Mouse (Mus musculus): ENCODE measurements around the gene Olfr692. TPM values are rescaled to one million over a fixed set of nuclear protein-coding genes. Genes with fewer than 3 reads are reported as not detected.
A peak's percentile ranks its signal among the peaks of the same experiment; 100 is the strongest.
"Not testable (repeated sequence)": the region's sequence is repeated elsewhere in the genome, so short reads cannot be mapped to it uniquely, and the experiment has no call there.

The Olfr692 gene
- polyA plus RNA-seq (2015; fragmentation: Nextera tagmentation; extraction: Ambion mirVana): not detected in 2 replicates

DNA sequence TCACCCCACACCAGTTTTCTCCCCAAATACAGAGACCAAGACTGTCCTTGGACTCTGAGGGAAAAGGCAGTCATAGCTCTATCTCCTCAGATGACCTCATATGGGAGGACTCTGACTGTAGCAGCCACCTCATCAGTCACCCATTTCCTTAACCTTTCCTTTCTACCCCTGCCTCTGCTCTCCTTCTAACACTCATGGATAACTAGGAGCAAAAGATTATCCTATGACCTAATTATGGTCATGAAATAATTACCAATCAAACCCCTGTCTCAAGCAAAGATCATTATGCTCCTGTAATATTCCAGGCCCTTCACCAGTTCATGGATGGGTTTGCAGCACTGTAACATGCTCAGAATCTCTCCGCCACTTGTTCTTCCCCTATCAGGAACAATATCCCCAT, at the start of gene Olfr692:
Gene Olfr692, plus strand, starts transcription at position 301 of the 400 bp plus-strand sequence.
- no peaks in the 10 kb centered on the region for H3K9me3 ChIP-seq
- 100% methylated on average over 1 of the region's 1 CpGs for WGBS
- peaks cover 19% of the 10 kb centered on the region for H3K36me3 ChIP-seq
- no peak for ATAC-seq
- no peaks in the 10 kb centered on the region for H3K4me1 ChIP-seq (replicated peaks)
- no peaks in the 10 kb centered on the region for H3K27me3 ChIP-seq
- H3K9ac ChIP-seq (replicated peaks): no peak within 1 kb of the TSS
- H3K4me3 ChIP-seq (replicated peaks): no peak within 1 kb of the TSS
- H3K27ac ChIP-seq: no peak within 1 kb of the TSS
- H3K4me2 ChIP-seq (replicated peaks): no peak within 1 kb of the TSS

DNA sequence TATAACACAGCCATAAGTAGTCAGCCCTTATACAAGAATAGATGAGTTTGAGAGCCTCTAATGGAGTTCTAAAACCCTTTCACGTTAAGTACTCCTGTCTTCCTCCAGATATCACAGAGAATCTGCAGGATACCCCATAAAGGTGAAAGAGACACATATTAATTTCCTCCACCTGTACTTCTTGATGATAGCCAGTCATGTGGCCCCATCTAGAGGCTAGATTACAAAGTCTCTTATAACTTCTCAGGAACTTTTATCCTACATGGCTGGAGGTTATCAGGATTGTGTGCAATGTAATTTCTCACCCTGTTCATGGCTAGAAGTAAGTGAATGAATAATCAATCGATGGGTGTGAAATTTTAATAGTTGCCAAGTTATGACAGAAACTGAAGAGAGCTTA, 42.7 kb upstream of the Olfr692 start:
- Histone ChIP-seq H3K27me3 (no peaks in the 10 kb centered on the region), H3K4me3 (replicated peaks) (no peak overlapping the region), H3K4me2 (replicated peaks) (no peak overlapping the region), H3K36me3 (no peaks in the 10 kb centered on the region), H3K9me3 (no peaks in the 10 kb centered on the region), H3K4me1 (replicated peaks) (no peaks in the 10 kb centered on the region), H3K9ac (replicated peaks) (no peak overlapping the region), H3K27ac (no peak overlapping the region)
- no peak for ATAC-seq
- WGBS: 78% methylated on average over 2 of the region's 2 CpGs

DNA sequence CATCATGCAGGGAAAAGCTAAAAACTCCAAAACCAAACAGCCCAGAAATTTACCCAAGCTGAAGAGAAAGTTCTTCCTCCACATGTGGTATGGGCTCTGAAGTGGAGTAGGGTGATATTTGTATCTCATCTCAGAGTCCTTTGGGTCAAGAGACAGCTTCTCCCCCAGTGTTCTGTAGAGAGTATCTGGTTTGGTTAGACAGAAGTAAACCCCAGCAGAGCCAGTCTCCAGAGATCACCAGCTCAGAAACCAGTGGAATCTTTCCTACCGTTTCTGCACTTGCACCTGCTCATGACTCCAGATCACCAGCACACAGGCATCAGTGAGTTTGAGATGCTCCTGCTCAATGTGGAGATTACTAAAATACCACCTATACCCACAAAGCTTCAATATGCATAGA, 34.0 kb upstream of the Olfr692 start, which contains the start of gene Olfr690:
Gene Olfr690, minus strand, starts transcription at position 101 of the 400 bp plus-strand sequence.
- Histone ChIP-seq H3K9ac (replicated peaks) (no peak within 1 kb of the TSS), H3K4me3 (replicated peaks) (no peak within 1 kb of the TSS), H3K27me3 (no peaks in the 10 kb centered on the region), H3K4me2 (replicated peaks) (no peak within 1 kb of the TSS), H3K9me3 (no peaks in the 10 kb centered on the region), H3K4me1 (replicated peaks) (no peaks in the 10 kb centered on the region), H3K27ac (no peak within 1 kb of the TSS), H3K36me3 (no peaks in the 10 kb centered on the region)
- WGBS: 86% methylated on average over 1 of the region's 1 CpGs
- ATAC-seq: no peak

DNA sequence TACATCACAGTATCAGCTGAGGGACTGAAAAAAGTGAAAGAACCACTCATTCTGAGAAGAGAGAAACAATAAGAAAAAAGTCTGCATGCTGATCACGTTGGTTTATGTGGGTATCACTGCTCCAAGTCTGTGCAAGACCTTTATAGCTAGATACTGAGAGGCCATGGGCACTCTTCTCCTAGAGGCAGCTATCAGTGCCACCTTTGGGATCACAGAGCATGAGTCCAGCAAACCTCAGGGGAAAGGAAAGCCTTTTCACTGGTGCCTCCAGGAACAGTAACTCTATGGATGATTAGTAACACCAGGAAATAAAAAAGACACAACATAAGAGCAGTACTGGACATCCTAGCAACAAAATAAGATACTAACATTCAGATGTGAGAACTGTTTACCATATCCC, 25.9 kb upstream of the Olfr692 start, which contains the start of gene Olfr691:
Gene Olfr691, minus strand, starts transcription at position 101 of the 400 bp plus-strand sequence.
- Histone ChIP-seq H3K4me1 (replicated peaks) (no peaks in the 10 kb centered on the region), H3K27me3 (no peaks in the 10 kb centered on the region), H3K4me2 (replicated peaks) (no peak within 1 kb of the TSS), H3K36me3 (no peaks in the 10 kb centered on the region), H3K4me3 (replicated peaks) (no peak within 1 kb of the TSS), H3K9me3 (no peaks in the 10 kb centered on the region), H3K27ac (no peak within 1 kb of the TSS), H3K9ac (replicated peaks) (no peak within 1 kb of the TSS)
- WGBS: 54% methylated on average over 1 of the region's 1 CpGs
- ATAC-seq: no peak

DNA sequence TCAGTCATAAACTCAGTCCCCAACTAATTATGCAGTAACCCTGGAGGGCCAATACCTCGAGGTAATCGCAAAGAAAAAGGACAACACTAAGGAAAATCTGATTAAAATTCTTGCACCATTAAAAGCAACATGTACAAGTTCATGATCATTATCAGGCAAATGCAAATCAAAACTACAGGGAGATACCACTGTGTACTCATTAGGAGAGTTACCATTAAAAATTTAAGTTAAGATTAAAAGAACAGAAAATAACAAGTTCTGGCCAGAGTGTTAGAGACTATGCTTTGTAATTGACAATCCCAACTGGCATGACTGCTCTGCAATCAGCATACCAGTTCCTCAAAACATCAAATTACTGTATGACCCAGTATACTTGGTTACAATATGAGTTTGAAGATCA, 25.3 kb upstream of the Olfr692 start:
- H3K4me3 ChIP-seq (replicated peaks): no peak overlapping the region
- no peak for ATAC-seq
- WGBS: 70% methylated on average over 2 of the region's 2 CpGs
- no peaks in the 10 kb centered on the region for H3K4me1 ChIP-seq (replicated peaks)
- no peaks in the 10 kb centered on the region for H3K9me3 ChIP-seq
- H3K27ac ChIP-seq: no peak overlapping the region
- no peaks in the 10 kb centered on the region for H3K27me3 ChIP-seq
- H3K36me3 ChIP-seq: no peaks in the 10 kb centered on the region
- H3K9ac ChIP-seq (replicated peaks): no peak overlapping the region
- no peak overlapping the region for H3K4me2 ChIP-seq (replicated peaks)

DNA sequence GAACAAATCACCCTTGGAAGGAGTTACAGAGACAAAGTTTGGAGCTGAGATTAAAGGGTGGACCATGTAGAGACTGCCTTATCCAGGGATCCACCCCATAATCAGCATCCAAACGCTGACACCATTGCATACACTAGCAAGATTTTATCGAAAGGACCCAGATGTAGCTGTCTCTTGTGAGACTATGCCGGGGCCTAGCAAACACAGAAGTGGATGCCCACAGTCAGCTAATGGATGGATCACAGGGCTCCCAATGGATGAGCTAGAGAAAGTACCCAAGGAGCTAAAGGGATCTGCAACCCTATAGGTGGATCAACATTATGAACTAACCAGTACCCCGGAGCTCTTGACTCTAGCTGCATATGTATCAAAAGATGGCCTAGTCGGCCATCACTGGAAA, 12.0 kb upstream of the Olfr692 start:
- not testable (repeated sequence) for H3K4me2 ChIP-seq (replicated peaks); H3K27me3 ChIP-seq; H3K36me3 ChIP-seq; H3K27ac ChIP-seq; H3K4me1 ChIP-seq (replicated peaks); H3K9me3 ChIP-seq; H3K4me3 ChIP-seq (replicated peaks); H3K9ac ChIP-seq (replicated peaks)
- ATAC-seq: 0 out of 2 replicates have a peak, but pooled peaks have one; percentile 43
- no CpG with 5 or more reads among the region's 5 CpGs for WGBS

DNA sequence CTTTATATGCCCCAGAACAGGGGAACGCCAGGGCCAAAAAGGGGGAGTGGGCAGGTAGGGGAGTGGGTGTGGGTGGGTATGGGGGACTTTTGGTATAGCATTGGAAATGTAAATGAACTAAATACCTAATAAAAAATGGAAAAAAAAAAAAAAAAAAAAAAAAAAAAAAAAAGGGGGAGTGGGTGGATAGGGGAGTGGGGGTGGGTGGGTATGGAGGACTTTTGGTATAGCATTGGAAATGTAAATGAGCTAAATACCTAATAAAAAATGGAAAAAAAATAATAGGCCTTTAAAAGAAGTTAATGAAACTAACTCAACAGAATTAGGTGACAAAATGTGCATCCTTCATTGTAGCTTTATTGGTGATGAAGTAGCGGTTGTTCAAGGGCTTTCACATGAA, 11.5 kb upstream of the Olfr692 start:
- not testable (repeated sequence) for H3K36me3 ChIP-seq; H3K27me3 ChIP-seq; H3K9ac ChIP-seq (replicated peaks); H3K9me3 ChIP-seq; H3K4me1 ChIP-seq (replicated peaks); H3K4me2 ChIP-seq (replicated peaks); H3K4me3 ChIP-seq (replicated peaks); H3K27ac ChIP-seq
- peak; percentile 88 for ATAC-seq
- 97% methylated on average over 1 of the region's 2 CpGs for WGBS

DNA sequence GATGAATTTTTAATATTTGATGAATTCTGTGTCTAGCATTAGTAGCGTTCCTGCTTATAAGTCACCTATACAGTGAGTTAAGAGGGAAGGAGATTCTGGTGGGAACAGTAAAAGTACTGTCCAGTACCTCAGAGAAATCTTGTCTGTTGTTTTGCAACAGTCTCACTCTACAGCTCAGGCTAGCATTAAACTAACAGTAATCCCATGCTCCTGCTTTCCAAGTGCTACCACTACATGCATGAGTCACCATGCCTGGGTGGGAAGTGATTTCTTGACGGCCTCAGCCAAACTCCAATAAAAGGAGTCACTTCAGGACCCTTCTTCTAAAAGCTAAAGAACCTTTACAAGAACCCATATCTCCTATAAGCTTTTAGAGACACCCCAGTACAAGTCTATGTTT, 6.3 kb upstream of the Olfr692 start:
- Histone ChIP-seq H3K4me1 (replicated peaks) (no peaks in the 10 kb centered on the region), H3K9me3 (no peaks in the 10 kb centered on the region), H3K27ac (no peak overlapping the region), H3K4me2 (replicated peaks) (no peak overlapping the region), H3K4me3 (replicated peaks) (no peak overlapping the region), H3K27me3 (no peaks in the 10 kb centered on the region), H3K36me3 (no peaks in the 10 kb centered on the region), H3K9ac (replicated peaks) (no peak overlapping the region)
- ATAC-seq: no peak
- WGBS: 87% methylated on average over 2 of the region's 2 CpGs

DNA sequence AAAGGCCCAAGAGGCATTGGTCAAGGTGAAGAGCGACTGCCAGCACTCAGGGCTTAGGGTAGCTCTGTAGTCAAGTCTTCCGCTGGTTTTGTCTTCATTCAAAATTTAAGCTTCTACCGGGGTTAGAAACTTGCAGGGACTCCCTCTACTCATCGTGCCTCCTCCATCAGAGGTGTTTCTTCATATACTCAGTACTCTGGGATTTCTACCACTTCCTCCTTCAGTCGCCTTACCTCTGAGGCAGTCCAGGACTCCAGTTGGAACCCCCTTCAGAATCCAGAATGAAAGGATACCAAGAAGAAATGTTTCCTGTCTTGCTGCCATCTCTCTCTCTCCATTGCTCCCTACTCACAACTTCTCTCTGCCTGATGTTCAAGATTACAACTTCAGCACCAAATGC, 762 bp upstream of the Olfr692 start:
- no peak for ATAC-seq
- Histone ChIP-seq H3K27ac (no peak overlapping the region), H3K9me3 (no peaks in the 10 kb centered on the region), H3K9ac (replicated peaks) (no peak overlapping the region), H3K27me3 (no peaks in the 10 kb centered on the region), H3K4me3 (replicated peaks) (no peak overlapping the region), H3K4me2 (replicated peaks) (no peak overlapping the region), H3K36me3 (peaks cover 12% of the 10 kb centered on the region; the same call in 1 of the 2 replicates), H3K4me1 (replicated peaks) (no peaks in the 10 kb centered on the region)
- 88% methylated on average over 5 of the region's 5 CpGs for WGBS

DNA sequence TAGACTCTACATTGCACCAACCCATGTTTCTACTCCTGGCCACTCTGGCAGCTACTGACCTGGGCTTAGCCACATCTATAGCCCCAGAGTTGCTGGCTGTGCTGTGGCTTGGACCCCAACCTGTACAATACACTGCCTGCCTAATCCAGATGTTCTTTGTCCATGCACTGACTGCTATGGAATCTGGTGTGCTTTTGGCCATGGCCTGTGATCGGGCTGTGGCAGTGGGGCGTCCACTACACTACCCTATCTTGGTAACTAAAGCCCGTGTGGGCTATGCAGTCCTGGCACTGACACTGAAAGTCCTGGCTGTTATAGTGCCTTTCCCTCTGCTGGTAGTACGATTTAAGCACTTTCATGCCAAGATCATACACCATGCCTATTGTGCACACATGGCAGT, 491 bp downstream of the Olfr692 start:
- no peak for ATAC-seq
- Histone ChIP-seq H3K9ac (replicated peaks) (no peak overlapping the region), H3K4me3 (replicated peaks) (no peak overlapping the region), H3K27me3 (no peaks in the 10 kb centered on the region), H3K4me2 (replicated peaks) (no peak overlapping the region), H3K36me3 (peaks cover 25% of the 10 kb centered on the region), H3K9me3 (no peaks in the 10 kb centered on the region), H3K27ac (no peak overlapping the region), H3K4me1 (replicated peaks) (no peaks in the 10 kb centered on the region)
- WGBS: 94% methylated on average over 4 of the region's 4 CpGs

DNA sequence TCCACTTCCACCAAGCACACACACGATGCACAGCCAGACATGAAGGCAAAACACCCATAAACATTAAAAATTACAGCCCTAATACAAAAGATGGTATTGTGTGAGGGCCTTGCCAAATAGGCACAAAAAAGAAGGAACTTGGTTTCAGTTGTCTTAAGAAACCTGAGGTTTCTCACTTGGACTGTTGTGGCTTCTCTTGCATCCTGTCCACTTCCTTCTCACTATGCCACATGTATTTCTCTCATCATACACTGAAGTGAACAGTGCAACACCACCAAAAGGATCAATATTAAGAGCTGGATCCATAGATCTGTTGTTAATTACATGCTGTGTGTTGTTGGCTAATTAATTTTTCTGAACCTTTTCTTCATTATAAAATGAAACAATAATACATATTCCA, 4.9 kb downstream of the Olfr692 start:
- Histone ChIP-seq H3K4me3 (replicated peaks) (no peak overlapping the region), H3K27me3 (no peaks in the 10 kb centered on the region), H3K36me3 (peaks cover 53% of the 10 kb centered on the region), H3K4me2 (replicated peaks) (no peak overlapping the region), H3K9ac (replicated peaks) (no peak overlapping the region), H3K4me1 (replicated peaks) (no peaks in the 10 kb centered on the region), H3K27ac (no peak overlapping the region), H3K9me3 (no peaks in the 10 kb centered on the region)
- ATAC-seq: no peak
- WGBS: 87% methylated on average over 1 of the region's 1 CpGs

DNA sequence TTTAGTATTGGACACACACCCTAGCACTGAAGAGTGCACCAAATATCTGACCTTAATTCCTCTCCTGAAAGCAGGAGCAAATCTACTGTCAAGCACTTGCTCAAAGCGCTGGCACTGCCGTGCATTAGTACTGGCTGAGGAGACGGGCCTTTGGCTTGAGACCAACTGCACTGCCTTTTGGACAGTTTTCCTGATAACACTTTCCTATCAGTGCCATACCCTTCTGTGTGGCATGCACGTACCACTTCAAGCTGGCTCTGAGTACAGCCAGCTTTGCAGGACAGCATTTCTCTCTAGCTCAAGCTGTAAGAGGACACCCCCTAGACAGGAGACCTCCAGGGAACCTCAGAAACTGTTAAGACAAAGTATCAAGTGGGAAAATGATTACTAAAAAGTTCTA, 5.5 kb downstream of the Olfr692 start:
- H3K27me3 ChIP-seq: no peaks in the 10 kb centered on the region
- peaks cover 59% of the 10 kb centered on the region for H3K36me3 ChIP-seq
- no peaks in the 10 kb centered on the region for H3K9me3 ChIP-seq
- WGBS: 94% methylated on average over 4 of the region's 4 CpGs
- H3K4me1 ChIP-seq (replicated peaks): no peaks in the 10 kb centered on the region
- ATAC-seq: no peak
- H3K27ac ChIP-seq: no peak overlapping the region
- no peak overlapping the region for H3K4me2 ChIP-seq (replicated peaks)
- no peak overlapping the region for H3K9ac ChIP-seq (replicated peaks)
- no peak overlapping the region for H3K4me3 ChIP-seq (replicated peaks)

DNA sequence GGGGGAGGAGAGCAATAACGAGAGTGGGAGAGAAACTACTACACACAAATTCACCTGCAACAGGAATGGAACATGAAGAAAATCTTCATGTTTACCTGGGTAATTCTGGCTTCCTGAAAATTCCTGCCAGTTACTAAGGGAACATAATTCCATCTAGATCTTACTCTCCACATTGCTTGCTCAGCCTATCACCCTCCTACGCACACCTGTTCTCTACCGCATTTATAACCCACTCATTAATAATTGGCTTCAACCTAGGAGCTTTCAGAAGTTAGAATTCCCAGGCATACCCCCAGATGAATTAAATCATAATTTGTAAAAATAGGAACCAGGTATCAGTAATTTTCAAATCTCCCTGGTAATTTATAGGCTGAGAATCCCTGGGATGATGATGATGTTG, 5.9 kb downstream of the Olfr692 start:
- Histone ChIP-seq H3K27ac (no peak overlapping the region), H3K27me3 (no peaks in the 10 kb centered on the region), H3K36me3 (peaks cover 63% of the 10 kb centered on the region), H3K9me3 (no peaks in the 10 kb centered on the region), H3K4me2 (replicated peaks) (no peak overlapping the region), H3K4me3 (replicated peaks) (no peak overlapping the region), H3K9ac (replicated peaks) (no peak overlapping the region), H3K4me1 (replicated peaks) (no peaks in the 10 kb centered on the region)
- ATAC-seq: no peak
- WGBS: 95% methylated on average over 3 of the region's 3 CpGs
